Mouse (Mus musculus) heart, embryonic 12.5 days (tissue): ENCODE data around the gene Sfi1. TPM values are rescaled to one million over a fixed set of nuclear protein-coding genes. Genes with fewer than 3 reads are reported as not detected.
"Not testable (repeated sequence)": the region's sequence is repeated elsewhere in the genome, so short reads cannot be mapped to it uniquely, and the experiment has no call there.

ENCODE experiments used
- ATAC-seq: fragments of 200-750 bp; cut with Nextera tagmentation; 2 replicates; pipeline ENCODE4 v1.8.0; 2017; ENCODE audit warnings: moderate TSS enrichment, moderate library complexity; ENCODE audit not compliant: insufficient number of reproducible peaks, low FRiP score
- H3K27ac ChIP-seq: fragments of 300-500 bp; sonication (generic); 2 replicates; pipeline ENCODE4 v1.5.1; 2016; ENCODE audit warnings: mild to moderate bottlenecking, moderate library complexity; ENCODE audit not compliant: poor library complexity, severe bottlenecking
- H3K27me3 ChIP-seq: fragments of 300-500 bp; sonication (generic); replicated peaks from 2 replicates; pipeline ENCODE4 v1.6.1; 2016; ENCODE audit warnings: mild to moderate bottlenecking, moderate library complexity
- H3K36me3 ChIP-seq: fragments of 300-500 bp; sonication (generic); 2 replicates; pipeline ENCODE4 v1.6.1; 2016; ENCODE audit warnings: mild to moderate bottlenecking, moderate library complexity
- H3K4me1 ChIP-seq: fragments of 300-500 bp; sonication (generic); replicated peaks from 2 replicates; pipeline ENCODE4 v1.6.1; 2016; ENCODE audit warnings: mild to moderate bottlenecking
- H3K4me2 ChIP-seq: fragments of 300-500 bp; sonication (generic); 2 replicates; pipeline ENCODE4 v1.6.1; 2016; ENCODE audit warnings: mild to moderate bottlenecking, moderate library complexity
- H3K4me3 ChIP-seq: fragments of 300-500 bp; sonication (generic); 2 replicates; pipeline ENCODE4 v1.5.1; 2016; ENCODE audit warnings: mild to moderate bottlenecking
- H3K9ac ChIP-seq: fragments of 300-500 bp; sonication (generic); 2 replicates; pipeline ENCODE4 v1.6.1; 2016; ENCODE audit warnings: mild to moderate bottlenecking, moderate library complexity
- H3K9me3 ChIP-seq: fragments of 300-500 bp; sonication (generic); replicated peaks from 2 replicates; pipeline ENCODE4 v1.6.1; 2016; ENCODE audit warnings: mild to moderate bottlenecking, moderate library complexity
- WGBS: fragments of 180-500 bp; shearing (Covaris S2); methylation state at CpG from one replicate; pipeline ENCODE4 v1.1.7; 2016; 5-methylcytosine and 5-hydroxymethylcytosine counted together
- polyA plus RNA-seq: library from polyadenylated mRNA; unstranded; fragments of >200 nt; fragmentation: Nextera tagmentation; extraction: Ambion mirVana; gene quantifications from 2 replicates; pipeline ENCODE4 v1.2.1, GENCODE M21; 2016

Gene Sfi1
- polyA plus RNA-seq, 1 experiment from 2014 or later = 13.8 TPM

DNA sequence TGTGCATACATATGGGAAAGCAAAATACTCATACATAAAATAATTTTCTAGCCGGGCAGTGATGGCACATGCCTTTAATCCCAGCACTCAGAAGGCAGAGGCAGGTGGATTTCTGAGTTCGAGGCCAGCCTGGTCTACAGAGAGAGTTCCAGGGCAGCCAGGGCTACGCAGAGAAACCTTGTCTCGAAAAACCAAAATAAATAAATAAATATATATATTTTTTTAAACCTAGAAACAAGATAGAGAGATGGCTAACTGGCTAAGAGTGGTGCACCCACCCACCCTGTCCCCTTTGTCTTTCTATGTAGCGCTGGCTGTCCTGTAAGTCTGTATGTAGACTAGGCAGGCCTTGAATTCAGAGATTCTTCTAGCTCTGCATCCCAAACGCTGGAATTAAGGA lies 20.7 kb downstream of the Sfi1 start:
- not testable (repeated sequence) for H3K4me3 ChIP-seq, ATAC-seq, H3K36me3 ChIP-seq, H3K27ac ChIP-seq, H3K27me3 ChIP-seq, H3K9ac ChIP-seq, H3K4me2 ChIP-seq, H3K4me1 ChIP-seq
- peaks cover 14% of the 10 kb centered on the region for H3K9me3 ChIP-seq
- WGBS = 59% methylated on average over 5 of the region's 6 CpGs

DNA sequence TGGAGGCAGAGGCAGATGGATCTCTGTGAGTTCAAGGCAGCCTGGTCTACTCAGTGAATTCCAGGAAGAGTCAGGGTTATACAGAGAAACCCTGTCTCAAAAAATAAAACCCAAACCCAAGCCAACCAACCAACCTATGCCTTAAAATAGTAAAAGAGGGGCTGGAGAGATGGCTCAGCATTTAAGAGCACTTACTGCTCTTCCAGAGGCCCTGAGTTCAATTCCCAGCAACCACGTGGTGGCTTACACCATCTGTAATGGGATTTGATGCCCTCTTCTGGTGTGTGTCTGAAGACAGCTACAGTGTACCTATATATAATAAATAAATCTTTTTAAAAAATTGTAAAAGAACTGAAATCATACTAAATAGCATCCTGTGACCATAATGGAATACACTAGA lies 21.3 kb downstream of the Sfi1 start:
- not testable (repeated sequence) for H3K27me3 ChIP-seq, H3K4me2 ChIP-seq, H3K27ac ChIP-seq, H3K4me3 ChIP-seq, H3K36me3 ChIP-seq, H3K4me1 ChIP-seq, H3K9ac ChIP-seq, ATAC-seq
- H3K9me3 ChIP-seq = peaks cover 16% of the 10 kb centered on the region
- 62% methylated on average over 1 of the region's 1 CpGs for WGBS

DNA sequence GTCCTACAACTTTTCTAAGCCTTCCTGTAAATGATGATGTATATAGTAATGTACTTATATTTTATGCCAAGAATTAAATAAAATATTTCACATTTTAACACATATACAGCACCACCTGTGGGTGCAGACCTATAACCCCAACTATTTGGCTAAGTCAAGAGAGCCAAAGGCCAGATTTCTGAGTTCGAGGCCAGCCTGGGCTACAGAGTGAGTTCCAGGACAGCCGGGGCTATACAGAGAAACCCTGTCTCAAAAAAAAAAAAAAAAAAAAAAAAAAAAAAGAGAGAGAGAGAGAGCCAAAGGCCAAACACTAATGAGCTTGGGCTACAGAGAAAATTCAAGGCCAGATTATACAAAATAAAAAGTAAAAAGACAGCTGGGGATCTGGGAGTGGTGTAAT lies 24.2 kb downstream of the Sfi1 start:
- H3K4me3 ChIP-seq, H3K9ac ChIP-seq, H3K27me3 ChIP-seq, H3K4me1 ChIP-seq, H3K36me3 ChIP-seq, H3K27ac ChIP-seq, H3K4me2 ChIP-seq: not testable (repeated sequence)
- 62% methylated on average over 2 of the region's 2 CpGs for WGBS
- ATAC-seq = peak; percentile 46
- peaks cover 18% of the 10 kb centered on the region for H3K9me3 ChIP-seq

DNA sequence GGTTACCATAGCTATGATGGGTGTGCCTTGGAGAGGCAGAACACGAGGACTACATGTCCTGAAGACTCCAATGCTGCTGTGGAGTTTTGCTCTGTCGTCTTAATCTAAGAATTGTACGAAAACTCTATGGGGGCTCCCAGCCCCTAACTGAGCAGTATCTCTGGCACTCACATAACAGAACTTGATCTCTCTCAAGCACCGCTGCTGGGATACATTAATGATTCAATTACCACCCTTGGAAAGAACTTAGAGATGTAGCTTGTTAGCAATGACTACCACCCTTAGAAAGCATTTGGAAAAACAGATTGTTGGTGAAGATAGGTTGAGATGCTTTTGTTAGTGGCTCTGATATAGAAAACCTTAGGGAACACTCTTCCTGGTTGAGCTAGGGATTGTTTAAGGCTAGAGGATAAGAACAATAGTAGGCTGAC lies 25.7 kb downstream of the Sfi1 start:
- not testable (repeated sequence) for H3K27ac ChIP-seq, ATAC-seq, H3K27me3 ChIP-seq, H3K4me1 ChIP-seq, H3K36me3 ChIP-seq, H3K4me2 ChIP-seq, H3K4me3 ChIP-seq, H3K9ac ChIP-seq
- 67% methylated on average over 4 of the region's 4 CpGs for WGBS
- peaks cover 12% of the 10 kb centered on the region for H3K9me3 ChIP-seq

DNA sequence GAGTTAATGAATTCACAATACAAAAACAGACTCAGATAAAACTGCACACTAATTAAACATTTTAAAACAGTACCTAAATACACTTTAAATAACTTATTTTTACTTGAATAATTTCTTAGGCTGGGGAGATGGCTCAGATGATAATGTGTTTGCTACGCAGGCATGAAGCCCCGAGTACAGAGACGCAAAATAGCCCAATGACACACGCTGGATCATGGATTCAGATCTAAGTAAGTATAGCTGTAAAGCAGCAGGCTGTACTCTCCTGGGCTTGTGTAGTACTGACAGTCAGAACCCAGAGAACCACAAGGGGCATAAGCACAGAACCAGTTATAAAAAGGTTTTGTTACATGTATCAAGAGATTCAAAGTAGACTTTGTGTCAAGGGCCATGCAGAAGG lies 26.1 kb downstream of the Sfi1 start:
- not testable (repeated sequence) for H3K4me3 ChIP-seq, H3K4me2 ChIP-seq, H3K4me1 ChIP-seq, H3K9ac ChIP-seq, H3K36me3 ChIP-seq, ATAC-seq, H3K27me3 ChIP-seq, H3K27ac ChIP-seq
- peaks cover 17% of the 10 kb centered on the region for H3K9me3 ChIP-seq
- WGBS = 82% methylated on average over 4 of the region's 4 CpGs

DNA sequence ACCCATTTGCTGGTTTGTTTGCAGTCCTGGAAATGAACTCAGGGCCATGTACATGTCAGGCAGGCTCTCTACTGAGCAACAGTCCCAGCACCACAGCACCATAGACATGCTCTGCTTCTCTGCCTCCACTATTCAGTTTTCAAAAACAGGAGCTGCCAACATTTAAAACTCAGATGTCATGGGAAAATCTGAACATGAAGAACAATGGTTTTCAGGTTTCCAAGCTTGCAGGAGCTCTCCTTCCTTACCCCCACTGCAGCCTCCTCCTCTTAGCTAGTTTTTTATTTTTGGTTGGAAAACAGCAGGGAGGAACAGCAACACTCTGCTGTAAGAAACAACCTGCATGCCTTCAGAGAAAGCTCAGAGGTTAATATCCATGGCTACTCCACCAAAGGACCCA lies 26.9 kb downstream of the Sfi1 start:
- not testable (repeated sequence) for H3K4me3 ChIP-seq, H3K4me1 ChIP-seq, H3K36me3 ChIP-seq, ATAC-seq, H3K9ac ChIP-seq, H3K27me3 ChIP-seq, H3K27ac ChIP-seq, H3K4me2 ChIP-seq
- H3K9me3 ChIP-seq = peaks cover 13% of the 10 kb centered on the region

DNA sequence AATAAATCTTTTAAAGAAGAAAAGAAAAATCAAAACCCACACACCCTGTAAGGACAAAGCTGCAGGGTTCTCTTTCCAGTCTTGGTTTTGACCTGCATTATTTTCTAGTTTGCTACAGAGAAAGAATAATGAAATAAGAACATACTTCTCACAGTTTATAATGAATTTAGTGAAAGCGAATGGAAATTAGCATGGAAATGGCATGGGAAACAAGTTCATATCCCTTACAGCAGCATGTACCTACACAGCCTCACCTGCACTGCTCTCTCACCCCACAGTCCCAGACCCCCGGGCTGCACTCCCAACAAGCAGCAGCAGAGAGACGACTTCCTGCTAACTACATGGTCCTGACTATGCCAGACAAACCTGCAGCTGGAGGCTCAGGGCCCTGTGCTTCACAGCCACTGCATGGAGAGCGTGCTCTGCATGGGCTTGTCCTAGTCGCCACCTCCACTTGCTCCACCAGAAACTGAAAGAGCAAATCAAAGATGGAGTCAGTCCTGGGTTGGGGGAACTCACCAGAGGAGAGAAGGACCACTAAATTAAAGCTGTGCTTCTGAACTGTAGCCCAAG lies 28.0 kb downstream of the Sfi1 start:
- H3K4me2 ChIP-seq, H3K4me3 ChIP-seq, H3K9ac ChIP-seq, H3K36me3 ChIP-seq, H3K27me3 ChIP-seq, H3K27ac ChIP-seq, H3K4me1 ChIP-seq: not testable (repeated sequence)
- peaks cover 14% of the 10 kb centered on the region for H3K9me3 ChIP-seq
- ATAC-seq = peak; percentile 27
- 77% methylated on average over 3 of the region's 5 CpGs for WGBS

DNA sequence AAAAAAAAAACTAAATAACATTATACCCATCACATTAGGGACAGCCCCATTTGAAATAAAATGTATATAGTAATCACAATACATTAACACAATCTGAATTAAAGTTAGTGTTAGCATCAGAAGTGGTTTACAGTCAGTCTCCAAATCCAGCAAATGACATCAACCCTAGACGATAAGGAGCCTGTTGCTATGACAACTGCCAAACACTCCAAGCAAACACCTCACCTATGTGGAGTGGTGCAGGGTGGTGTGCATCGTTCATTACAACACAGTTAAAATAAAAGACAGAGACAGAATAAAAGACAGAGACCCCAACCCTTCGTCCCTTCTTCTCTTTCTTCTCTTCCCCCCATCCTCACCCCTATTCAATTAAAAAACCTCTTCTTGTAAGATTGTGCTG lies 29.6 kb downstream of the Sfi1 start:
- not testable (repeated sequence) for H3K27ac ChIP-seq, H3K4me2 ChIP-seq, ATAC-seq, H3K9ac ChIP-seq, H3K4me1 ChIP-seq, H3K27me3 ChIP-seq, H3K36me3 ChIP-seq, H3K4me3 ChIP-seq
- H3K9me3 ChIP-seq = peaks cover 14% of the 10 kb centered on the region
- 39% methylated on average over 3 of the region's 3 CpGs for WGBS

DNA sequence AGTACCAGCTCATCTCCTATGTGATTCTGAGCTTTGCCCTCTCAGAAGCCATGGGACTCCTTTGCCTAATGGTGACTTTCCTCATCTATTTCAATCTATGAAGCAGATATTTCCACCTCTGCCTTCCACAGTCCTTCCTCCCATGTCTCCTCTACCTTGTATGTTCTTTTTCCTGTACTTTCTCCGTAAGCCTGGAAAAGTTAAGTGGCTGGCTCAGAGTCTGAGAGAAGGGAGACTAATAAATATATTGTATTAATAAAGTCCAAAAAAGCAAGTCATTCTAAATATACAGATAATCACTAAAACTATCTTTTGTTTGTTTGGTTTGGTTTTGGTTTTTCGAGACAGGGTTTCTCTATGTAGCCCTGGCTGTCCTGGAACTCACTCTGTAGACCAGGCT lies 30.1 kb downstream of the Sfi1 start:
- H3K9me3 ChIP-seq = peaks cover 14% of the 10 kb centered on the region
- not testable (repeated sequence) for H3K27ac ChIP-seq, H3K4me3 ChIP-seq, H3K4me1 ChIP-seq, H3K36me3 ChIP-seq, H3K9ac ChIP-seq, H3K27me3 ChIP-seq, H3K4me2 ChIP-seq, ATAC-seq
- 82% methylated on average over 2 of the region's 2 CpGs for WGBS

DNA sequence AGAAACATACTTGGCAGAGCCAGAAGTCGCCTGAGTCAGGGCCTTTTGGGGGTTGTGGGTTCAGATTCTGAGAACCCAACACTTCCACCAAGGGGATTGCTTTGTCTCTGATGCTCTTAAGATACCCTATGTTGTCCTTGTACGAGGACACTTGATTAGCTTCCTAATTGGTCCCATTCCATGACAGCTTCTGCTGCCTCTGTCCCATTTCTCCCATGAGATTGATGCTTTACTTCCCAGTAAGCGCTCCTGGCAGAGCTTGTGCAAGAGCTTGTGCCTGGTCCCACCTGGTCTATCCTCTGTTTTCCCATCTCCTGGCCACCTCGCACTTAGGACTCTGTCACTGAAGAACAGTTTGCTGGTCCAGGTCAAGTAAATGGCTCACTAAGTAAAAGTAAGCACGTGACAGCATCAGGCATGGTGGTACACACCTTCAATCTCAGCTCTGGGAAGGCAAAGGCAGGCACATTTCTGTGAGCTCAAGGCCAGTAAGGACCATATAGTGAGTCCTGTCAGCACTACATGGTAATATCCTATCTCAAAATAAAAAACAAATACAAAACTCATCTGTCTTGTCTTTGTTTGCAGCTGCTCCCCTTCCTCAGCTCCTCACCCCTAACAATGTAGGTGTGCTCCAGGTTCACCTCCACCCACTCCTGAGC lies 30.9 kb downstream of the Sfi1 start:
- WGBS = 66% methylated on average over 5 of the region's 5 CpGs
- not testable (repeated sequence) for H3K27me3 ChIP-seq
- peak; percentile 35 for ATAC-seq

DNA sequence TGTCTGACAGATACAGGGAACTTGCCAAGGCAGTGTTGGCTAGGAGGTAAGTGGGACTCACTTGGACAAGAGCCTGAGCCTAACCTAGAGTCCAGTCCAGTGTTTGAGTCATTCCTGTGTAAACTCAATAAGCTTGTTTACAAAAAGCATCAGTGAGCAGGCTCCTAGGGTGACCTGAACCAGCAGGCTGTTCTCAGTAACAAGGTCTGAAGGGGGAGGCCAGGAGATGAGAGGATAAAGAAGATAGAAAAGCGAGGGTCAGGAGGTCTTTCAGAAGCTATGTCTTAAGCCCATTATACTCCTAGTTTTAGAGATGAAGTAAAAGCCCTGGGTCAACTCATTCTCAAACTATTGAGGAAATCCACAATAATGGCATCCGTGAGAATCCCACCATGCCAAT lies 31.9 kb downstream of the Sfi1 start:
- not testable (repeated sequence) for H3K27ac ChIP-seq, ATAC-seq, H3K36me3 ChIP-seq, H3K9ac ChIP-seq, H3K4me2 ChIP-seq, H3K4me1 ChIP-seq, H3K27me3 ChIP-seq, H3K4me3 ChIP-seq
- 54% methylated on average over 1 of the region's 2 CpGs for WGBS
- H3K9me3 ChIP-seq = peaks cover 14% of the 10 kb centered on the region

More for the DNA sequence above, 30.9 kb downstream of the Sfi1 start:
- H3K36me3 ChIP-seq, H3K27ac ChIP-seq, H3K9ac ChIP-seq, H3K4me1 ChIP-seq, H3K4me3 ChIP-seq, H3K4me2 ChIP-seq: not testable (repeated sequence)
- H3K9me3 ChIP-seq = peaks cover 14% of the 10 kb centered on the region

DNA sequence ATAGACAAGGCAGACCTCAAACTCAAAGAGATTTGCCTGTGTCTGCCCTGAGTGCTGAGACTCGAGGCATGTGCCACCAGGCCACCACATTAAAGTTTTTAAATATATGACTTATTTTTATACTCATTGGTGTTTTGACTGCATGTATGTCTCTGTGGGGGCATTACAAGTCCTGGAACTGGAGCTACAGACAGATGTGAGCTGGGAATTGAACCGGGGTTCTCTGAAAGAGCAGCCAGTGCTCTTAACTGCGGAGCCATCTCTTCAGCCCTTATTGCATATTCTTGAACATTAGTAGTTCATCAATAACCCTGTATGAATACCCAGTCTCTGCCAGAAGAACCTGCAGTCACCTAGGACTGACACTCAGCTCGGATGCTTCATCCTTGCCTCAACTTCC lies 34.5 kb downstream of the Sfi1 start:
- H3K9ac ChIP-seq, H3K4me2 ChIP-seq, H3K27me3 ChIP-seq, ATAC-seq, H3K27ac ChIP-seq, H3K4me3 ChIP-seq, H3K4me1 ChIP-seq, H3K36me3 ChIP-seq: not testable (repeated sequence)
- peaks cover 15% of the 10 kb centered on the region for H3K9me3 ChIP-seq
- WGBS = 77% methylated on average over 4 of the region's 4 CpGs
